ENCODE assay signal across 9 mouse cellular contexts in genomic region chr3:86862939-86863311, GRCm38 (mm10). TPM values are rescaled to one million over a fixed set of nuclear protein-coding genes. Genes with fewer than 3 reads are reported as not detected.
DNase-seq lines count a peak whose midpoint lies in the region; ATAC-seq and TF ChIP-seq lines count a peak whose summit lies in the region.
"Had no signal": no experiment of that assay in that cellular context is flagged by ENCODE, and none has a peak within 500 bp of the region (broad histone marks: within the 10 kb centered on the region; RNA-seq: fewer than 3 reads in every experiment).

No protein-coding gene starts in this region.

- ATAC-seq in hindbrain, postnatal 0 days = peak; percentile 87
- ATAC-seq in neural tube, embryonic 14.5 days (ENCODE audit: low read depth) = peak; percentile 86
- no peak for ATAC-seq in granulocyte monocyte progenitor cell, adult 5-6 weeks (replicated peaks; ENCODE audit: poor library complexity, severe bottlenecking)
- ATAC-seq in heart, embryonic 11.5 days (replicated peaks; ENCODE audit: insufficient number of reproducible peaks, low FRiP score, low TSS enrichment) = no peak

- peak; percentile 46 to 55 for DNase-seq in left cerebral cortex, postnatal 14 days (ENCODE audit: low spot score in 2 of 2)
- no peak for DNase-seq in left cerebral cortex, postnatal 36 days (ENCODE audit: low spot score in 2 of 2)
- peak; percentile 78 for DNase-seq in embryonic facial prominence, embryonic 10.5 days (ENCODE audit: low spot score)
- DNase-seq in hindbrain, postnatal 0 days (ENCODE audit: low spot score) = peak; percentile 63
- DNase-seq in yolk sac, embryonic 10.5 days (ENCODE audit: low spot score) = no peak

- peak overlapping the region; percentile 80 for H3K27ac ChIP-seq in embryonic facial prominence, embryonic 10.5 days (replicated peaks)
- H3K27ac ChIP-seq in hindbrain, postnatal 0 days = peak overlapping the region; percentile 37; the same call in 1 of the 2 replicates
- H3K27ac ChIP-seq in neural tube, embryonic 14.5 days (ENCODE audit: low read depth, low read length) = no peak overlapping the region
- H3K27ac ChIP-seq in heart, embryonic 11.5 days (ENCODE audit: low read depth, low read length) = no peak overlapping the region

- intact Hi-C loops in left cerebral cortex, postnatal 14 days (cut with DNase I) = no loop called here
- intact Hi-C loops in left cerebral cortex, postnatal 36 days (cut with DNase I) = no loop called here

- no peaks in the 10 kb centered on the region for H3K27me3 ChIP-seq in embryonic facial prominence, embryonic 10.5 days (replicated peaks; ENCODE audit: low read depth, poor library complexity, severe bottlenecking)
- H3K27me3 ChIP-seq in hindbrain, postnatal 0 days (ENCODE audit: insufficient read depth, low read length) = no peaks in the 10 kb centered on the region
- H3K27me3 ChIP-seq in neural tube, embryonic 14.5 days (ENCODE audit: control insufficient read depth, insufficient read depth, low read length) = no peaks in the 10 kb centered on the region
- no peaks in the 10 kb centered on the region for H3K27me3 ChIP-seq in heart, embryonic 11.5 days (ENCODE audit: control insufficient read depth, insufficient read depth, low read length)

- H3K4me3 ChIP-seq in embryonic facial prominence, embryonic 10.5 days = peak overlapping the region; percentile 36
- H3K4me3 ChIP-seq in hindbrain, postnatal 0 days (ENCODE audit: low read length) = no peak overlapping the region
- H3K4me3 ChIP-seq in neural tube, embryonic 14.5 days (ENCODE audit: low read depth, low read length) = no peak overlapping the region
- no peak overlapping the region for H3K4me3 ChIP-seq in heart, embryonic 11.5 days (ENCODE audit: low read depth, low read length)
- H3K4me3 ChIP-seq: megakaryocyte, embryonic 14.5 days had no signal

- peaks cover 45% of the 10 kb centered on the region for H3K4me1 ChIP-seq in embryonic facial prominence, embryonic 10.5 days
- peaks cover 23% of the 10 kb centered on the region for H3K4me1 ChIP-seq in hindbrain, postnatal 0 days (ENCODE audit: insufficient read depth, low read length)
- peaks cover 36% of the 10 kb centered on the region for H3K4me1 ChIP-seq in neural tube, embryonic 14.5 days (ENCODE audit: control insufficient read depth, insufficient read depth, low read length)
- no peaks in the 10 kb centered on the region for H3K4me1 ChIP-seq in heart, embryonic 11.5 days (ENCODE audit: control insufficient read depth, insufficient read depth, low read length)

- no peaks in the 10 kb centered on the region for H3K36me3 ChIP-seq in embryonic facial prominence, embryonic 10.5 days (replicated peaks)
- H3K36me3 ChIP-seq in hindbrain, postnatal 0 days (ENCODE audit: insufficient read depth, low read length) = no peaks in the 10 kb centered on the region
- H3K36me3 ChIP-seq in neural tube, embryonic 14.5 days (ENCODE audit: control insufficient read depth, insufficient read depth, low read length) = no peaks in the 10 kb centered on the region
- H3K36me3 ChIP-seq in heart, embryonic 11.5 days (ENCODE audit: control insufficient read depth, insufficient read depth, low read length) = no peaks in the 10 kb centered on the region

- TF ChIP-seq CTCF in hindbrain, postnatal 0 days (IDR thresholded peaks at IDR 0.05; ENCODE audit: low read depth) = no peak

- WGBS in embryonic facial prominence, embryonic 10.5 days = 7% methylated on average over 3 of the region's 3 CpGs
- 6% methylated on average over 3 of the region's 3 CpGs for WGBS in hindbrain, postnatal 0 days
- 6% methylated on average over 3 of the region's 3 CpGs for WGBS in neural tube, embryonic 14.5 days
- 10% methylated on average over 3 of the region's 3 CpGs for WGBS in heart, embryonic 11.5 days (ENCODE audit: insufficient replicate concordance)

- H3K4me2 ChIP-seq in hindbrain, postnatal 0 days (ENCODE audit: low read depth, low read length) = no peak overlapping the region
- H3K4me2 ChIP-seq in neural tube, embryonic 14.5 days (ENCODE audit: low read depth, low read length) = 0 out of 2 replicates have a peak overlapping the region, but pooled peaks have one; percentile 11
- no peak overlapping the region for H3K4me2 ChIP-seq in heart, embryonic 11.5 days

- no peak overlapping the region for H3K9ac ChIP-seq in hindbrain, postnatal 0 days (replicated peaks; ENCODE audit: low read length)
- H3K9ac ChIP-seq in neural tube, embryonic 14.5 days (replicated peaks; ENCODE audit: low read depth, low read length) = no peak overlapping the region
- no peak overlapping the region for H3K9ac ChIP-seq in heart, embryonic 11.5 days (ENCODE audit: low read depth, low read length)

- H3K9me3 ChIP-seq in embryonic facial prominence, embryonic 10.5 days = no peaks in the 10 kb centered on the region
- H3K9me3 ChIP-seq in hindbrain, postnatal 0 days (ENCODE audit: low read length) = no peaks in the 10 kb centered on the region
- H3K9me3 ChIP-seq in neural tube, embryonic 14.5 days (ENCODE audit: control insufficient read depth, low read length) = no peaks in the 10 kb centered on the region
- H3K9me3 ChIP-seq in heart, embryonic 11.5 days (replicated peaks; ENCODE audit: control insufficient read depth, low read length) = no peaks in the 10 kb centered on the region
- H3K9me3 ChIP-seq: megakaryocyte, embryonic 14.5 days had no signal

RNA-seq across cellular contexts. Expression of gene Dclk2, which starts 57.7 kb away (rescaled TPM):
- total RNA-seq in left cerebral cortex, postnatal 14 days (2021) = 10 to 100 TPM; 74.7 to 80.2 TPM
- 10 to 100 TPM; 53.2 to 61.5 TPM for total RNA-seq in left cerebral cortex, postnatal 36 days (2021)
- polyA plus RNA-seq in embryonic facial prominence, embryonic 10.5 days (2016; fragmentation: Nextera tagmentation; extraction: Ambion mirVana) = 14.2 and 15.0 TPM in 2 replicates
- 159 and 176 TPM in 2 replicates for total RNA-seq in hindbrain, postnatal 0 days (2014; rRNA removed)
- 68.1 and 69.6 TPM in 2 replicates for polyA plus RNA-seq in hindbrain, postnatal 0 days (2015; fragmentation: Nextera tagmentation; extraction: Ambion mirVana)
- polyA plus RNA-seq in neural tube, embryonic 14.5 days (2014; fragmentation: Nextera tagmentation; extraction: Ambion mirVana) = 75.5 and 83.4 TPM in 2 replicates
- total RNA-seq in granulocyte monocyte progenitor cell, adult 5-6 weeks (2014; fragmentation: Nextera tagmentation) = 0.62 and 1.6 TPM in 2 replicates
- total RNA-seq in granulocyte monocyte progenitor cell, adult 5-6 weeks (2017) = under 0.01 and 0.30 TPM in 2 replicates
- 3.1 and 4.3 TPM in 2 replicates for polyA plus RNA-seq in heart, embryonic 11.5 days (2014; fragmentation: Nextera tagmentation; extraction: Ambion mirVana)

Comparison
In these comparisons a context has a peak if more than half of its experiments do, and no peak if none do; other contexts are left out.
1. DNase-seq: peak in left cerebral cortex, postnatal 14 days (2 of 2), embryonic facial prominence, embryonic 10.5 days (single experiment) and hindbrain, postnatal 0 days (single experiment); none in left cerebral cortex, postnatal 36 days (0 of 2) and yolk sac, embryonic 10.5 days (single experiment).
2. H3K27ac ChIP-seq: peak in embryonic facial prominence, embryonic 10.5 days (single experiment) and hindbrain, postnatal 0 days (single experiment); none in neural tube, embryonic 14.5 days (single experiment) and heart, embryonic 11.5 days (single experiment).
3. ATAC-seq: peak in hindbrain, postnatal 0 days (single experiment) and neural tube, embryonic 14.5 days (single experiment); none in granulocyte monocyte progenitor cell, adult 5-6 weeks (single experiment) and heart, embryonic 11.5 days (single experiment).
4. RNA of gene Dclk2, which starts 57.7 kb away (total RNA-seq): 159 to 176 TPM in hindbrain, postnatal 0 days, 74.7 to 80.2 TPM in left cerebral cortex, postnatal 14 days and 53.2 to 61.5 TPM in left cerebral cortex, postnatal 36 days; under 0.01 to 1.6 TPM in granulocyte monocyte progenitor cell, adult 5-6 weeks; every median in the first group is over 10 times any median in the second.